Mouse (Mus musculus) E14TG2a.4 (cell line): ENCODE data around the gene Nolc1.

Experiments used
- CTCF ChIP-seq: conservative IDR thresholded peaks from 2 replicates; pipeline ENCODE4 v1.5.1; 2014; ENCODE audit warnings: low read length
- POU5F1 ChIP-seq: IDR thresholded peaks from 2 replicates; pipeline ENCODE4 v1.6.1; 2014; ENCODE audit warnings: low read length, borderline replicate concordance

DNA sequence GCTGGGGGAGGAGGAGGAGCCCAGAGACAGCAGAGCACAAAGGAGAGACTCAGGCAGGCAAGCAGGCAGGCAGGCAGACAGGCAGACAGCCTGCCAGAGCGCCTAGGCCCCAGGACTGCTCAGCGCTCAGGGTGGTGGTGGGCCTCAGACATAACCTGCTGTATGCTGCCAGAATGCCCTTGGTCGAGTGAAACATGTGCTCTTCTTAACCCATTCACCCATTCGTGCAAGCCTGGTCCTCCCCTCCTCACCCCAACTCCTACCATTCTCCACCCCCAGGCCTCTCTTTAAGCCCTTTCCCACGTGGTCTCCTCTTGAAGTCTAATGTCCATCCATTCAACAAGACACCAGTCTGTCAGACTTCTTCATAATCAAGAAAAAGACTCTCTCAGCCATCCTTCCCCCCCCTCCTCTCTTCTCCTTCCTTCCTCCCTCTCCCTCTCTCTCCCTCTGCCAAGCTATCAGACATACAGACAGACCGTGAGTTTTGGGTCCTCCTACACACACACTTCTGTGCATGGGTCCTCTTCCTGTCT lies 33.1 kb upstream of the Nolc1 start:
- TF ChIP-seq CTCF (no peak), POU5F1 (no peak)
